In the genomic region with DNA sequence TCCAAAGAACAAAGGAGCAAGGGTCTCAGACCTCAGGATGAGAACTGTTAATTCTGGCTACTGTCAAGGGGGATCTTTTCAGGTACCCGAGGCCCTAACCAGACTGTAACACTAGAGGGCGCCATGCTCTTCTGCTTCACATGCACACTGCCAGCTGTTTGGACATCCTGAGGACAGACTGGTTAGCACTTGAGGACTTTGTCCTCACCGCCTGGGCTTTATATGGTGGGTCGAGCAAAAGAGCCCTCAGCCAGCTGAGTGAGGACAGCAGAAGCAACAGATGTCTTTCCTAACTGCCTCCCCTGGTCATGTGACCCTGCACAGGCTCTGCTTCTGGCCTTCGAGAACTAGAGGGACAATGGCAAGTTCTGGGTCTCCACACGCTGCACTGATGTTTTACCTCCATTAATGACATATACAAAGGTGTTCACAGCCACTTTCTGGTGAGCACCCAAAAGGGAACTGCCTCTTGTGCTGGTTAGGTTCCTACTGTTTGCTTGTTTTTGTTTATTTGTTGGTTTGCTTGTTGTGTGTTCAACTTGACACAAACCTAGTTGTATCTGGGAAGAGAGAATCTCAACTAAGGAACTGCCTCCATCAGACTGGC, we compare ENCODE assay signal across 8 mouse cellular contexts. TPM values are rescaled to one million over a fixed set of nuclear protein-coding genes. Genes with fewer than 3 reads are reported as not detected.
A peak's percentile ranks its signal among the peaks of the same experiment; 100 is the strongest.
DNase-seq lines count a peak whose midpoint lies in the region; ATAC-seq lines count a peak whose summit lies in the region.

No protein-coding gene starts in this region.

- peak; percentile 57 for ATAC-seq in erythroblast, adult 5-6 weeks (replicated peaks; ENCODE audit: low FRiP score, poor library complexity, severe bottlenecking)
- ATAC-seq in neutrophil, adult 5-6 weeks (ENCODE audit: extremely low read depth, insufficient number of reproducible peaks, low FRiP score, poor library complexity, severe bottlenecking): peak; percentile 77; the same call in 1 of the 2 replicates

- DNase-seq in CD4-positive helper T cell, adult 2 months (ENCODE audit: low read depth, low spot score): peak; percentile 70
- DNase-seq in adrenal gland, postnatal 4 days (ENCODE audit: low spot score in 2 of 2): peak; percentile 42 to 54
- DNase-seq in heart, postnatal 10 days: peak; percentile 86 to 93
- peak; percentile 88 to 91 for DNase-seq in kidney, postnatal 4 days
- peak; percentile 74 to 83 for DNase-seq in lung, adult 18-20 months
- DNase-seq in testis, postnatal 14 days (ENCODE audit: low spot score): peak; percentile 73

- intact Hi-C loops in heart, postnatal 10 days (cut with DNase I): loop anchor here (5.0 kb wide), 3 partner anchors 159 to 294 kb away; partner anchors contain the start of gene Epn2

RNA-seq across cellular contexts. Expression of gene Rnf112, which starts 35.9 kb away (rescaled TPM):
- 1 to 10 TPM; 2.9 to 4.1 TPM for total RNA-seq in adrenal gland, postnatal 4 days (2021)
- total RNA-seq in erythroblast, adult 5-6 weeks (2015; ENCODE audit: low replicate concordance): not detected in 2 replicates
- not detected in 2 replicates for total RNA-seq in erythroblast, adult 5-6 weeks (2017; ENCODE audit: low replicate concordance)
- total RNA-seq in heart, postnatal 10 days (2021): under 1 TPM; 0.19 to 0.27 TPM
- total RNA-seq in neutrophil, adult 5-6 weeks (2017): not detected in 2 replicates

RNA-seq across cellular contexts. Expression of gene Slc47a1, which starts 39.9 kb away (rescaled TPM):
- 10 to 100 TPM in 1 of 2 experiments, 1 to 10 TPM in 1; 5.3 to 11.5 TPM for total RNA-seq in adrenal gland, postnatal 4 days (2021)
- not detected in 2 replicates for total RNA-seq in erythroblast, adult 5-6 weeks (2015; ENCODE audit: low replicate concordance)
- total RNA-seq in erythroblast, adult 5-6 weeks (2017; ENCODE audit: low replicate concordance): not detected in 2 replicates
- 10 to 100 TPM; 34.7 to 35.6 TPM for total RNA-seq in heart, postnatal 10 days (2021)
- total RNA-seq in neutrophil, adult 5-6 weeks (2017): not detected in 2 replicates

Comparison
In these comparisons a context has a peak if more than half of its experiments do, and no peak if none do; other contexts are left out.
1. Peak in every context shown above with its lines: DNase-seq and ATAC-seq.